Mouse (Mus musculus) gastrocnemius, postnatal 36 days (tissue): ENCODE data around the gene Olfr823. TPM values are rescaled to one million over a fixed set of nuclear protein-coding genes. Genes with fewer than 3 reads are reported as not detected.
"Not testable (repeated sequence)": the region's sequence is repeated elsewhere in the genome, so short reads cannot be mapped to it uniquely, and the experiment has no call there.

Source experiments
- DNase-seq, 2 experiments: peaks; one replicate each; pipeline ENCODE4 v3.0.0; 2022
- intact Hi-C: fragments of 180-260 bp; cut with DNase I; formaldehyde crosslinking; loops from one replicate; pipeline ENCODE4 v1.15.1; 2025
- long read RNA-seq, 2 experiments: library from polyadenylated mRNA; stranded (forward); transcript quantifications; one replicate each; pipeline ENCODE4 v2.0.0; 2021
- total RNA-seq, 2 experiments: library from RNA; stranded (reverse); gene quantifications; 2 replicates each; pipeline ENCODE4 v1.2.3; 2021

Gene Olfr823
- total RNA-seq = not detected
- long read RNA-seq, experiment 1 = 0 reads
- long read RNA-seq, experiment 2 = 0 reads

DNA sequence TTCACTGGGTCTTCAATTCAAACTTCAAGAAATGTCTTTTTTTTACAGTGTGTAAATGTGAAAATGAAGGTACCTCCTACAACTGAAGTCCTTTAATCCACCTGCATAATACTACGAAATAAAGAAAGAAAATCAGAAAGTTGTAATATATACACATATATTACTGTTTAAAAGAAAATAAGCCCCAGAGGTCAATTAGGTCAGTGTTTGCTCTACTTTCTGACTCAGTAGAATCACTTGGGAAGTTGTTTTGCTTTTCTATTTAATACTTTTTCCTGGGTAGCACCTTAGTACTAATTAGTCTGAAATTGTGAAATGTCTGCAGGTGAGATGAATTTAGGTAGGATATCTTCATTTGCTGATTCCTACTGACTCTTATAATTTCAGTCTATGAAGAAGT lies at the start of gene Olfr823:
Olfr823 (minus strand) TSS at position 101 of the 400 bp plus-strand sequence.
- DNase-seq, intact Hi-C loops: not testable (repeated sequence)

DNA sequence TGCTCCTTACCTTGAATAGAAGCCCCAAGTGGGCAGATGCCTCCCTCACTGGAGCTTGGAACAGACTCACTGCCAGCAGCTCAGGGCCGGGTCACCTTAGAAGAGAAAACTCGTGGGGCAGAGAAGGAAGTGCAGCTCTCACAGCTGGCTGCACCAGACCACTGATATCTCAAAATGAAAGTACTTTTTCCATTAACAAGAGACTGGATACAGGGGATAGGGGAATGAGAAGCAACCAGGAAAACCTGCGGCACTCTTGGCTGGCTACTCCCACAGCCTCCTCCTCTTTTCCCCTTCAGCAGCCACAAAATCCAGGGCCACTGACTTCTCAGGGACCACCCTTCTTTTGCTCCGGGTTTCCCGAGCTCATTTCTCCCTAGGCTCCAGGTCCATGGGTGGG lies 28.9 kb upstream of the Olfr823 start:
- intact Hi-C loops = no loop called here
- DNase-seq = no peak

DNA sequence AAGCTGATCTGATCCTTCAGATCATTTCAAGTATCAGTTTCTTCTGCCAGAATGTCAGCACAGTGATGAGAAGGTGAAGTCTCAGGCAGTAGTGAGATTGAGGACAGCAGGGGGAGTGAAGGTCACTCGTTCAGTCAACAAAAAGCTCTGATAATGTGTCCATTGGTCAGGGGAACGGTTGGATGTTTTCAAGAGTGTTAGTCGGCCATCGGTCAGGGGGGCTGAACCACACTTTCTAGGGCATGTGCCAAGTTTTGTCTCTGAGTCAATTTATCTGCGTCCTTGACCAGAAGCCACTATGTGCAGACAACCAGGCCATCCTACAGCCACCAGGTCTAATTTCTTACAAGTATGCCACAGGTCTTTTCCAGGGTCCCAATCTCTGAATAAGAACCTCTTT lies 27.3 kb upstream of the Olfr823 start:
- DNase-seq, intact Hi-C loops: not testable (repeated sequence)

DNA sequence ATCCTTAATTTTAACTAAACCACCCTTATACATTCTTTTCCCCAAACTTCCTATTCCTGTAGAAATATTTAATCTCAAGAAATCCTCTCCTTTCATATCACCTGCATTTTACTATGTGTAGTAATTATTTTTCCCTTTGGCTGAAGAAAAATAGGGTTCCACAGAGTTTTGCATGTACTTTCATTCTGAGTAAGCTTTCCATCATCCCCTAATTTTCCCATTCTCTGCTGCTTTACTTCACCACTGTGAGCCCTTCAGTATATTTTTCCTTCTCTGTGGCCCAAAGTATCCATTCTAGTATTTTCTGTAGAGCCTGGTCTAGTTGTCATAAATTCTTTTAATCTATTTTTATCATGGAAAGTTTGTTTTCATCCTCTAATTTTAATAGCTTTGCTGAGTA lies 19.6 kb upstream of the Olfr823 start:
- DNase-seq = no peak
- intact Hi-C loops = no loop called here

DNA sequence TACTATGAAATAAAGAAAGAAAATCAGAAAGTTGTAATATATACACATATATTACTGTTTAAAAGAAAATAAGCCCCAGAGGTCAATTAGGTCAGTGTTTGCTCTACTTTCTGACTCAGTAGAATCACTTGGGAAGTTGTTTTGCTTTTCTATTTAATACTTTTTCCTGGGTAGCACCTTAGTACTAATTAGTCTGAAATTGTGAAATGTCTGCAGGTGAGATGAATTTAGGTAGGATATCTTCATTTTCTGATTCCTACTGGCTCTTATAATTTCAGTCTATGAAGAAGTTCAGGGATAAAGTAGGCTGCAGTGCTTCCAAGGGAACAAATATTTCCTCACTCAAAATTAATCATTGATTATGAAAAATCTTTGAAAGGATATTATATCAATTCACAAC lies 14.7 kb upstream of the Olfr823 start, which contains the start of gene Olfr824:
Olfr824 (minus strand) TSS at position 101 of the 400 bp plus-strand sequence.
- intact Hi-C loops, DNase-seq: not testable (repeated sequence)

DNA sequence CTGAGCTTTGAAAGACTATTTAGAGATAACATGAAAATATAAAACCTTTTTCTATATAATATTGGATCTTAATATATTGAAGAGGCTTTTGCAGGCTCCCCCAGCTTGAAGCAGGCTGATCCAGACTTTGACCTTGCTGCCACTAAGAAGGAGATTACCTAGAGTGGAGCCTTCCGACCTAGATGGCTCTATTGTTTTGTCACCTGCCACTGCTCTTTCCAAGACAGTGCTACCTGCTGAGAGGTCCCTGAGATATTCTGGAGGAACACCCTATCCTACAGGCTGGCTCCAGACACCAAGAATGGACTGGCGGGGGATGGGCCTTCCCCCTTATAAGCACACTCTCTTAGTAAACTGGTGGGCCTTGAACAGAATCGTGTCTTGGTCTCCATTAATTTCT lies 862 bp upstream of the Olfr823 start:
- intact Hi-C loops, DNase-seq: not testable (repeated sequence)

DNA sequence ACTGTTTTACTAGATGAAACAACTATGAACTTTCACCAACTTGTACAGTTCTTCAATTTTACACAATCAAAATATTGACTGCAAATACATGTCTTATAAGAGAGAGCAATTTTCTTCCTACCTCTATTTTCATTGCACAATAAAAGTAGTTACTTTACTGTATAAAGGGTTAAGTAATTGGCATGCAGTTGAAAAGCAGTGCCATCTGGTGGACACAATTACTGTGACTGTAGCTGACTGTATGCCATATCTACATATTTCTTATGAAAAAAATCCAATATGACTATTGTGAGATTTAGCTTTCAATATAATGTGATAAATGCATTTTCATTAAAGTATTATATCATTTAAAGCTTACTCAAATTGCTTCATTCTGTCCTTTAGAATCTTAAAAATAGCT lies 19.1 kb downstream of the Olfr823 start:
- intact Hi-C loops = no loop called here

DNA sequence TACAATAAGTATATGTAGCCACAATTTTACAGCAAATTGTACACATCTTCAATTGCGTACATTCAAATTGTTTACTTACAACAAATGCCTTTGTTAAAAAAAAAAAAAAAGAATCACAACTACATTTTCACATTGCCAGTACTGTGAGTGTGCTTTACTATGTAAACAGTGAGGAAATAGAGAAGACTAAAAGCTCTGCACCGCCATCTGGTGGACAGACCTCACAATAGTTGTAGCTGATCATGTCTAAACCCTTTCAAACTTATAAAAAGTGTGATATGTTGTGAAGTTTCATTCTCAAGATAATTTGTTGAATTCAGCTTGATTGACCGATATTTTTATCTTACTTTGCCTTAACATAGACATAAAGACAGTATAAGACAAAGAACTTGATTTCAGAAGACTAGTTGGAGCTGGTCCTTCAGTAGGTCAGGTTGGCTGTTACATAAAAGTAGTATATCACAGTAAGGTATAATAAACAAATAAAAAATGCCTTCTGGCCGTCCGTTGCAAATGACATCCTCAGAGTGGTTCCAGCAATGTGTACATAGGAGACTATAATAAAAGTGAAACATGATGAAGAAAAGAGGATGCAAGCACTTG lies 22.2 kb downstream of the Olfr823 start:
- intact Hi-C loops = no loop called here
- DNase-seq = no peak

More for the DNA sequence above, 19.1 kb downstream of the Olfr823 start:
- no peak for DNase-seq

DNA sequence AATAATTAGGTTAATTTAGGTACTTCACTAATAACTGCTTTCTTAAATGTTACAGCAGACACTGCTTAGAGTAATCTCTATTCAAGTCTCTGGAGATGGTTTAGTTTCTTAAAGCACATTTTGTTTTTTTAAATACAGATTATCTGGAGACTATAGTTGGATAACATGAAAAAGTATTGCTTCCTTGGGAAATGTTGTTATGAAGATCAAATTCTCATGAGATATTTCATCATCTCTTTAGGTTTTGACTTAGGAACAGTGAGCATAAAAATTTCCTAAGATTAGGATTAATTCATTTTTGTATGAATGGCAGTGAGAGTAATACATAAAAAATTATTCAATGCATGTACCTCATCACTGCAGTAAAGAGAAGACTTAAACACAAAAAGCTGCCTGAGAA lies 44.3 kb downstream of the Olfr823 start, which contains the start of gene Olfr822:
Olfr822 (plus strand) TSS at position 301 of the 400 bp plus-strand sequence.
- intact Hi-C loops = no loop called here
- DNase-seq = no peak

Other genes starting within 250 kb of the Olfr823 start
- gene Olfr814, start 235.5 kb downstream of the Olfr823 start, total RNA-seq = not detected
- gene Olfr815, start 209.5 kb downstream of the Olfr823 start, total RNA-seq = not detected
- gene Olfr816, start 199.8 kb downstream of the Olfr823 start, total RNA-seq = not detected
- gene Olfr818, start 166.3 kb downstream of the Olfr823 start, total RNA-seq = not detected
- gene Olfr819, start 148.1 kb downstream of the Olfr823 start, total RNA-seq = not detected
- not detected for gene Olfr247, start 139.2 kb downstream of the Olfr823 start, total RNA-seq
- not detected for gene Gm10310, start 130.3 kb downstream of the Olfr823 start, total RNA-seq
- gene Olfr820, start 102.8 kb downstream of the Olfr823 start, total RNA-seq = not detected
- not detected for gene Olfr821, start 85.0 kb downstream of the Olfr823 start, total RNA-seq
- not detected for gene Olfr822, start 44.2 kb downstream of the Olfr823 start, total RNA-seq
- not detected for gene Olfr824, start 14.6 kb upstream of the Olfr823 start, total RNA-seq
- gene Olfr825, start 51.4 kb upstream of the Olfr823 start, total RNA-seq = not detected
- gene Olfr826, start 68.8 kb upstream of the Olfr823 start, total RNA-seq = not detected
- not detected for gene Olfr827, start 99.0 kb upstream of the Olfr823 start, total RNA-seq
- gene Neurod4, start 164.9 kb upstream of the Olfr823 start, total RNA-seq = not detected
- under 1 TPM; 0.47 to 0.97 TPM for gene Tespa1, start 207.5 kb upstream of the Olfr823 start, total RNA-seq